Mouse (Mus musculus) adrenal gland, adult 2 months (tissue): ENCODE results near the gene Terb2. TPM values are rescaled to one million over a fixed set of nuclear protein-coding genes. Genes with fewer than 3 reads are reported as not detected.

ENCODE experiments used
- DNase-seq: peaks from one replicate; pipeline ENCODE4 v3.0.0; 2021
- long read RNA-seq: library from polyadenylated mRNA; stranded (forward); transcript quantifications from one replicate; pipeline ENCODE4 v2.0.0, GENCODE M21; 2021
- polyA plus RNA-seq: library from polyadenylated mRNA; depleted of rRNA; stranded (reverse); fragments of >200 nt; gene quantifications from 2 replicates; pipeline ENCODE4 v1.2.3, GENCODE M21; 2012; rRNA removed
- total RNA-seq, 2 experiments: library from RNA; stranded (reverse); gene quantifications; 2 replicates each; pipeline ENCODE4 v1.2.3; 2021

The Terb2 gene
- total RNA-seq, result not detected
- not detected in 2 replicates for polyA plus RNA-seq
- long read RNA-seq, result 0 reads

DNA sequence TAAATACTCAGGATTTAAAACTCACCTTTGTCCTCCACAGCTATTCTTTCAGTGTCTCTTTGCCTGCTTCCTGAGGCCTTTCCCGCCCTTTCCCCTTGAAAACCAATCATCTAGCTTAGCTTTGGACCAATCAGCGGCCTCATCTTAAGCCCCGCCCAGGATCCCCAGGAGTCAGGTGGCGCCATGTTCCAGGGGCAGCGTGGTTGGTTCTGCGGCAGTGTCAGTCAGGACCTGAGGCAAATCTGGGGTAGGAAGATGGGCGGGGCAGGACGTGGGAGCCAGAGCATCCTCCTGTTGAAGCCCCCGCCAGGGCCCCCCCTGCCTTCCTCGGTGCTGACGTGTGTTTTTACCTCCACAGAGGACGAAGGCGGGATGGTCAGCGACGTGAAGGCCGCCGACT lies at the start of gene Terb2, which contains the start of gene Patl2:
TSS of gene Terb2 (plus strand) at position 167 of the 400 bp plus-strand sequence.
TSS of gene Patl2 (minus strand) at position 84 of the 400 bp plus-strand sequence.
- DNase-seq, result no peak

DNA sequence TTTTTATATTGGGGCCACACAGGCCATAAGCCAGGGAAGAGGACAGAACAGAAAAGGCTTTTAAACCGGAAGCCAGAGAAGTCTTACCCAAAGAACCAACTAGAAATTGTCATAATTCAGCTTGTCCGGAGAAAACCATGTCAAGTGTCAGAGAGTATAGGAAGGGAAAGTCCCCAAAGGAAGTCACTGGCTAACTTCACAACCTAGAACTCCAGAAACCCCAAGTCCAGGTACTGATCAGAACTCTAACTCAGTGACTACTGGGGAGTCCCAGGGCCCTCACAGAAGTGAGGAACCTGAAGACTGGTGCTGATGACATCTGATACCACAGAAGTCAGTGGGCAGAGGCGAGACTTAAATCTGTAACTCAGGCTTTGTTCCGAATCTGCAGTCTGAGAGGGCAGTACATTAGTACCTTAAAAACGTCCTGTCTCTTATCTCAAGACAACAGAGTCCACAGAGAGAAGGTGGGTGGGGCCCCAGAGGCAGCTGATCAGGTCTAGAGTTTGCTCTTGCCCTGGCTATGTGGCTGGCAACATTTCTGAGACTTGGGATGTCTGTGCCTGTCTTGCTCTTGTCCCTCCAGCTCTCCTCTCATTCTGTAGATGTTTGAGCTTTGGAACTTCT lies 48.1 kb upstream of the Terb2 start:
- no peak for DNase-seq

- no peak for DNase-seq
Observed at GRCm38 (mm10) chr2:122140815-122141214, 45.3 kb upstream of the Terb2 start.

- no peak for DNase-seq
Observed at GRCm38 (mm10) chr2:122141332-122141967, 44.6 kb upstream of the Terb2 start.

DNA sequence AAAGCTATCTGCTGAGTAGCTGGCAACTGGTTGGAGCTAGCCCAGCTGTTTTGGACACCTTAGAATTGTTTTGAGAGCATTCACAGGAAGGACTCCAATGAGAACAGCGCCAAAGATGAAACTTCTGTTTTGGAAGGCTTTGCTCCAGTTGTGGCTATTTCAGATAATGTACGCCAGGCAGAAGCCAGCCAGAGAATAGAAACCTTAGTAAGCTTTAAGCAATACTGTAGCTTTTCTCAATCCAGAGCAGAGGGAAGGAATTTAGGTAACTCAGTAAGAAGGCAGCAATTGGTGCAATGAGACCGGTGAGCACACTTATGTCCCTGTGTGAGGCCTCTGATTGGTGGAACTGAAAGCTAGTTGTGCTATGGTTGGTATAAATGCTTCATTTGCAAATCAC lies 43.0 kb upstream of the Terb2 start:
- no peak for DNase-seq

- no peak for DNase-seq
Observed at GRCm38 (mm10) chr2:122145756-122146155, 40.3 kb upstream of the Terb2 start.

DNA sequence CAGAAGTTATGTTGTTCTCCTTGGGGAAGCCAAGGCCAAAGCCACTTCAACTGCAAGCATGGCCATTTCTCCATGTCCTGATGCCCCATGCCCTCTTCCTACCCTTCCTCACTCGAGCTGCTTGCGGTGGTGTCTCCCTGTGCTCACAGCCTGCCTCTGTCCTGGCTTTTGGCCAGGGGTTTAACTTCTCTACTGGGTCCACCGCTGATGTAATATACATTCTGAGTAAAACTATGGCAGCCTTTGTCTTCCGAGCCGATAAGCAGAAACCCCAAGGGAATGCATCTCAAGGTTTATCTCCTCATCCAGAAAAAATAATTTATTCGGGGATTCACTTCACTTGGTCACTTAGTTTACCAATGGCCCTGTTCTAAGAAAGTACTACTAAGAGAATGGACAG lies 39.4 kb upstream of the Terb2 start:
- no peak for DNase-seq

- peak; percentile 97 for DNase-seq
Observed at GRCm38 (mm10) chr2:122147508-122148241, 38.4 kb upstream of the Terb2 start, which contains the start of gene B2m. Gene B2m (plus strand): TSS chr2:122147686.

GRCm38 (mm10) chr2:122148242-122148917 lies 37.7 kb upstream of the Terb2 start:
- peak; percentile 77 for DNase-seq

DNA sequence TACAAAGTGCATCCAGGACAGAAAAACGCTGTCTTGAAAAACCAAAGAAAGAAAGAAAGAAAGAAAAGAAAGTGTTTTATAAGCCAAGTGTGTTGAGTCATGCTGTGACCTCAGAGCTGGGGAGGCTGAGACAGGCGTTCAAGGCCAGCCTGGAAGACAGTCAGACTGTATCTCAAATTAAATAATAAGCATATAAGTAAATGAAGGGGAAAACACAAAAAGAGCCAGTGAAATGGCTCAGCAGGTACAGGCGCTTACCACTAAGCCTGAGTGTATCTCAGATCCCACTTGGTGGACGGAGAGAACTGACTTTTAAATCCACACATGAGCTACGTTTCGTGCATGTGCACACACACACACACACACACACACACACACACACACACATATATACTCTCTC lies 36.8 kb upstream of the Terb2 start:
- peak; percentile 30 for DNase-seq

DNA sequence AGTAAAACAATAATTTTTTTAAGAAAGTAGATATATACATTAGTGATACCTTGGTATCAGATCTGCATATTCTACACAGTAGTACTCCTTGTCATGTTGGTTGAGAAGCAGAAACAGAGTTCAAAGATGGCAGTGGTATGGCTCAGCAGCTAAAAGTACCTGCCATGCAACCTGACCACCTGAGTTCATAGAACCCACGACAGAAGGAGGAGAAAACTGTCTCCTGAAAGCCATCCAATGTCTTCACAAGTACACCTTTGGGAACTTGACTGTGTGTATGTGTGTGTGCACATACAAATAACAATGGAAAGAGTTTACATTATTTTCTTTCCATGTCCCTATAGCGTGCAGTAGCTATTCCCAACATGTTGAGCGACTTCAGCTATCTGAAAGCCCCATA lies 36.4 kb upstream of the Terb2 start:
- no peak for DNase-seq

DNA sequence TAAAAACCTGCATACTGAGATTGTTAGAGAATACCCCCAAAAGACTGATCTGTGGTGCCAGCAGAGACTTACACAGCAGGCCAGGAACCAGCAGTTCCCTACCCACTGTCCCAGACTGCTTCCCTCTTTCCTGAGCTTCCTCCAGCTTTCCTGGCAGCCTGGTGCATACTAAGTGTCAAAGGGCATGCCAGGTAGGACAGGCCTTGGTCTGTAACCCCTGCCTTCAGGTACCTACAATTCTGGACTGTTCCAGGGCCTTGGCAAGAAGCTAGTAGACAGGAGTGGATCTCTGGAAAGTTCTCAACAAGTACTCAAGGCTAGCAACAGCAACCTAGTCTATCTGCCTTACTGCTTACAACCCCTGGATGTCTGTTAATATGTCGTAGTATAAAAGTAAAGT lies 34.9 kb upstream of the Terb2 start:
- DNase-seq, result no peak

DNA sequence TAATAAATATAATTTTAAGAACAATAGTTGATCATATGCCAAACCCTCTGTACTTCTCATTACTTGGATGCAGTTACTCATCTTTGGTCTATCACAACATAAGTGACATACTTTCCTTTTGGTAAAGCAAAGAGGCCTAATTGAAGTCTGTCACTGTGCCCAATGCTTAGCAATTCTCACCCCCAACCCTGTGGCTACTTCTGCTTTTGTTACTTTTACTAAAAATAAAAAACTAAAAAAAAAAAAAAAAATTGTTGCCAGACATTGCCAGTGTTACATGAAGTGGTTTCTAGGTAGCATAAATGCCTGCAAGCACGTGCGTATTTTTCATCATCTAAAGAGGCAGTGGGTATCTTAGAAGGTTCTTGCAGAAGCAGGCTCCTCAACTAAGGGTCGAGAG lies 33.2 kb upstream of the Terb2 start:
- DNase-seq, result no peak

DNA sequence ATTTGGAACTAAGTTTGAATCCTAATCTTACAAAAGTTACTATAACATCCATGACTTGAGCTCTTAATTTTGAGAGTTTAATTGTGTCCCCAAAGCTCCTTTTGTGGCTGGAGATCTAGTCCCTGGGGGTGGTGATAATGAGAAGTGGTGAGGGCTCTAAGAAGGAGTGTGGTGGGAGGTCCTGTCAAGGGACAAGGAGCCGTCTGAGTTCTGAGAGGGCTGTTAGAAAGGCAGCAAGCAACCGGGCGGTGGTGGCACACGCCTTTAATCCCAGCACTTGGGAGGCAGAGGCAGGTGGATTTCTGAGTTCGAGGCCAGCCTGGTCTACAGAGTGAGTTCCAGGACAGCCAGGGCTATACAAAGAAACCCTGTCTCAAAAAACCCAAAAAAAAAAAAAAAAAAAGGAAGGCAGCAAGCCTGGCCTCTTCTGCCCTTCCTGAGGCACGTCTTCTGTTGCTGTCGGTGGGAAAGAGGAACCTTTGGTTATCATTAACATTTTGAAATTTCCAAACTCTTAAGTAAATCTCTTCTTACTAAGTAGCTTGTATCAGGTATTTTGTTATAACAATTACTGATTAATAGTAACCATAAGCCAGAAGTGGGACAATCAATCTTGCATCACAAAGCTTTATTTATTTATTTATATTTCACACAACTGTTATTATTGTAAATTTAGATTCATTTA lies 32.2 kb upstream of the Terb2 start:
- no peak for DNase-seq

GRCm38 (mm10) chr2:122154479-122154878 lies 31.6 kb upstream of the Terb2 start:
- no peak for DNase-seq

- DNase-seq, result no peak
Observed at GRCm38 (mm10) chr2:122155292-122155691, 30.8 kb upstream of the Terb2 start.

GRCm38 (mm10) chr2:122156051-122156700 lies 29.9 kb upstream of the Terb2 start:
- no peak for DNase-seq

DNA sequence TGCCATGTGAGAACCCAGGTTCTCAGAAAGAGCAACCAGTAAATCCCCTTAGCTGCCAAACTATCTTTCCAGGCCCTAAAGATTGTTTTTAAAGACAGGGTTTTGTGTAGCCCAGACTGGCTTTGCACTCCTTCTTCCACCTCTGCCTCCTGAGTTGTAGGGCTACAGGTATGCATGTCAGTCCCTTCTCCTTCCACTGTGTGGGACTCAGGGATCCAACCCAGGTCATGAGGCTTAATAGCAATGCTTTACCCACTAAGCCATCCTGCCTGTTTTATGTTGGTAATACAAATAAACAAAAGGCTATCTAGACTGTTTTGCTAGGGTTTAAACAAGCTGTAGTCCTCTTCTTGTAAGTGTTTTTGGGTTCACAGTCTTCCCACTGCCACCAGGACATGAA lies 28.5 kb upstream of the Terb2 start:
- no peak for DNase-seq

- no peak for DNase-seq
Observed at GRCm38 (mm10) chr2:122158362-122158802, 27.7 kb upstream of the Terb2 start.

DNA sequence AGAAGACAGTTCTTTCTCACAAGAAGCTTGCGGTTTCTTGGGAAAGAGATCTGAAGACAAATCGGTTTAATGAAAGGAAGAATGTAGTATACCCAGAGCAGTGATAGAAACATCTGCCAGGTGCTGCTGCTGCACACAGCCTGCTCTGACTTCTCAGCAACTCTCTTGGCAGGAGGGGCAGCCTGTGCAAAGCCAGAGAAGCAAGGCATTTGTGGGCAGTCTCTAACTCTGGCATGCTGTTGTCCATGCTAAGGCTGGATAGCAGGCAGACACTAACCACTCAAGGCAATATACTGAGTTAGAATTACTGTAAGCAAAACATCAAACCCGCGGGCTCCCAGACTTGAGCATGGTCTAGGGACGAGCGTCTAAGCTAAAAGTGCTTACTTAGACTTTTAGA lies 26.4 kb upstream of the Terb2 start:
- DNase-seq, result no peak

DNA sequence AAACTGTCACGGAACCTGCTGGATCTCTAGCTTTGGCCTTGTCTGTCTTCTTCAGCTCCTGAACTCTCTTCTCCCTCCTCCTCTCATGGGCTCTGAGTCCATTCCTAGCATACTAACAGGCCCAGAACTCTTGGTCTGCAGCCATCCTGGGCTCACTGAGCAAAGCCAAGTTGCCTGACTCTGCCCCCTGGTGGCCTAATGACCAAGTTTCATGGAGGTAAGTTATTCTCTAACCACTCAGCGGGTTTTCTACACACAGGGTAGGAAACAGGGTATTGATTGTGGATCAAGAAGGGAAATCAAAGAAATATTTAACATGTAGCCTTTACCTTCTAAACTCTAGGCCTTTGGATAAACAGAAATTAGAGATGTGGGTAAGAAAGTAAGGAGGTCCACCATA lies 25.4 kb upstream of the Terb2 start, which contains the start of gene Trim69:
TSS of gene Trim69 (plus strand) at position 21 of the 400 bp plus-strand sequence.
- DNase-seq, result peak; percentile 82
